Mouse (Mus musculus): ENCODE data around the gene Prss3. TPM values are rescaled to one million over a fixed set of nuclear protein-coding genes. Genes with fewer than 3 reads are reported as not detected.

Prss3 gene
- not detected in 4 replicates for total RNA-seq (2023)

DNA sequence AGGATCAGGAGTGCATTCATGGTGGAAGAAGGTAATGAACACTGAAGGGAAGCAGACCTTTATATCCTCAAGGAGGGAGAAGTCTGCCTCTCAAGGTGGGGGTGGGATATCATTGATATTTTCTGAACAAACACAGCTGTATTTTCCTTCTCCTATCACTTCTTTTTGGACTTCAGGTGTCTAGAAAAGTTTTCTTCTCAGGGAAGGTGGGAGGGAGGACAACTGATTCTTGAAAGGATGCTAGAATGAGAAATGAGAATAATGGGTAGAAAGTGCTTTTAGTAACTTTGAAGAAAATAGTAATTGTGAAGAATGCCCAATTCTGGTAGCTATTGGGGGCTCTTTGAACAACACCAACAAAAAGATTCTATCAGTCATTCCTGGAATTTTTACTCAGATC is at the start of gene Prss3:
Prss3 (minus strand) TSS at position 101 of the 400 bp plus-strand sequence.

DNA sequence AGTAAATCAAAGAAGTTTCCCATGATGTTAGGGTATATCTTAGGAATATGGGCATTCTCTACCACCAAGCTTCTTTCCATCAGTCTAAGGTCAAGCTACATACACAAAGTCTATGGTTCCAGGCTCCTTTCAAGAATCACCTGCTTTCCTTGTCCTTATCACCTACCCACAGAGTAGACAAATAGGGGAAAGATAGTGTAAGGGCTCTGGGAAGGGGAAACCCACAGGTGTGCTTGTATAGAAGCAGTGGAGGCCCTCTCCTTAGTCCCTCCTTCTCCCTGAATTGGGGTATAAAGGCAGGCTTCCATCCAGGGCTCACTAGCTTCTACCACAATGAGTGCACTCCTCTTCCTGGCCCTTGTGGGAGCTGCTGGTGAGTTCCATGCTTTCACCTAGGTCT is 14.6 kb upstream of the Prss3 start, which contains the start of gene Gm5771:
Gm5771 (plus strand) TSS at position 301 of the 400 bp plus-strand sequence.

DNA sequence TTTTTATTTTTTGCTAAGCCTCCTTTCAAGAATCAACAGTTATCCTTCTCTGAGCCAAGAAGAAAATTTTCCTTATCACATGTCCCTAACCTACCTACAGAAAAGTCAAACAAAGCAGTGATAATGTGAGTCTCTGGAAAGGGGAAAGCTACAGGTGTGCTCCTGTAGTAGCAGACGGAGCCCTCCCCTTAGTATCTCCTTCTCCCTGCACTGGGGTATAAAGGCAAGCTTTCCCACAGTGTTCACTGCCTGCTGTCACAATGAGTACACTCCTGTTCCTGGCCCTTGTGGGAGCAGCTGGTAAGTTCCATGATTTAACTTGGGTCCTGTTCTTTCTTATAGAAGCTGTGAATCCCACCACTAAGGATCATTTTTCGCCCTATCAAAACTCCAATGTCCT is 23.5 kb downstream of the Prss3 start, which contains the start of gene Try10:
Try10 (plus strand) TSS at position 174 of the 400 bp plus-strand sequence.

Other genes starting within 250 kb of the Prss3 start
- 1.0 TPM in 1 of 4 replicates, not detected in the others for gene Try4, start 75.4 kb downstream of the Prss3 start, total RNA-seq (2023)
- gene Try5, start 60.8 kb downstream of the Prss3 start, total RNA-seq (2023): not detected in 4 replicates
- gene Try10, start 23.6 kb downstream of the Prss3 start, total RNA-seq (2023): not detected in 4 replicates
- not detected in 4 replicates for gene Gm5771, start 14.7 kb upstream of the Prss3 start, total RNA-seq (2023)
- gene Gm10334, start 68.5 kb upstream of the Prss3 start, total RNA-seq (2023): not detected in 4 replicates
- not detected in 4 replicates for gene Prss1, start 81.3 kb upstream of the Prss3 start, total RNA-seq (2023)
- gene Prss2, start 144.1 kb upstream of the Prss3 start, total RNA-seq (2023): not detected in 4 replicates
- gene Ephb6, start 227.8 kb upstream of the Prss3 start, total RNA-seq (2023): 0.38 to 2.8 TPM (median 1.9 TPM) in 4 replicates